Mouse (Mus musculus) forebrain, embryonic 13.5 days (tissue): ENCODE results near the gene Mrpl50. TPM values are rescaled to one million over a fixed set of nuclear protein-coding genes. Genes with fewer than 3 reads are reported as not detected.
"Not testable (repeated sequence)": the region's sequence is repeated elsewhere in the genome, so short reads cannot be mapped to it uniquely, and the experiment has no call there.

Experiments used
- ATAC-seq: fragments of 200-750 bp; cut with Nextera tagmentation; 2 replicates; pipeline ENCODE4 v1.8.0; 2017
- H3K27ac ChIP-seq: fragments of 300-500 bp; sonication (generic); 2 replicates; pipeline ENCODE4 v1.5.1; 2015; ENCODE audit warnings: inconsistent platforms, mild to moderate bottlenecking, moderate library complexity
- H3K27me3 ChIP-seq: fragments of 300-500 bp; sonication (generic); 2 replicates; pipeline ENCODE4 v1.6.1; 2015; ENCODE audit warnings: mild to moderate bottlenecking, inconsistent platforms
- H3K36me3 ChIP-seq: fragments of 300-500 bp; sonication (generic); 2 replicates; pipeline ENCODE4 v1.6.1; 2015; ENCODE audit warnings: mild to moderate bottlenecking, inconsistent platforms; ENCODE audit not compliant: poor library complexity, severe bottlenecking
- H3K4me1 ChIP-seq: fragments of 300-500 bp; sonication (generic); 2 replicates; pipeline ENCODE4 v1.6.1; 2015; ENCODE audit warnings: inconsistent platforms
- H3K4me2 ChIP-seq: fragments of 300-500 bp; sonication (generic); 2 replicates; pipeline ENCODE4 v1.6.1; 2015; ENCODE audit warnings: inconsistent platforms, mild to moderate bottlenecking, moderate library complexity
- H3K4me3 ChIP-seq: fragments of 300-500 bp; sonication (generic); 2 replicates; pipeline ENCODE4 v1.5.1; 2015; ENCODE audit warnings: mild to moderate bottlenecking, inconsistent platforms
- H3K9ac ChIP-seq: fragments of 300-500 bp; sonication (generic); 2 replicates; pipeline ENCODE4 v1.6.1; 2015; ENCODE audit warnings: mild to moderate bottlenecking, inconsistent platforms
- H3K9me3 ChIP-seq: fragments of 300-500 bp; sonication (generic); replicated peaks from 2 replicates; pipeline ENCODE4 v1.6.1; 2016; ENCODE audit warnings: inconsistent platforms
- WGBS: fragments of 180-500 bp; shearing (Covaris S2); methylation state at CpG from one replicate; pipeline ENCODE4 v1.1.7; 2015; 5-methylcytosine and 5-hydroxymethylcytosine counted together
- polyA plus RNA-seq: library from polyadenylated mRNA; unstranded; fragments of >200 nt; fragmentation: Nextera tagmentation; extraction: Ambion mirVana; gene quantifications from 2 replicates; pipeline ENCODE4 v1.2.1, GENCODE M21; 2015

Mrpl50 gene
- polyA plus RNA-seq, 1 experiment from 2014 or later, result 82.1 TPM

DNA sequence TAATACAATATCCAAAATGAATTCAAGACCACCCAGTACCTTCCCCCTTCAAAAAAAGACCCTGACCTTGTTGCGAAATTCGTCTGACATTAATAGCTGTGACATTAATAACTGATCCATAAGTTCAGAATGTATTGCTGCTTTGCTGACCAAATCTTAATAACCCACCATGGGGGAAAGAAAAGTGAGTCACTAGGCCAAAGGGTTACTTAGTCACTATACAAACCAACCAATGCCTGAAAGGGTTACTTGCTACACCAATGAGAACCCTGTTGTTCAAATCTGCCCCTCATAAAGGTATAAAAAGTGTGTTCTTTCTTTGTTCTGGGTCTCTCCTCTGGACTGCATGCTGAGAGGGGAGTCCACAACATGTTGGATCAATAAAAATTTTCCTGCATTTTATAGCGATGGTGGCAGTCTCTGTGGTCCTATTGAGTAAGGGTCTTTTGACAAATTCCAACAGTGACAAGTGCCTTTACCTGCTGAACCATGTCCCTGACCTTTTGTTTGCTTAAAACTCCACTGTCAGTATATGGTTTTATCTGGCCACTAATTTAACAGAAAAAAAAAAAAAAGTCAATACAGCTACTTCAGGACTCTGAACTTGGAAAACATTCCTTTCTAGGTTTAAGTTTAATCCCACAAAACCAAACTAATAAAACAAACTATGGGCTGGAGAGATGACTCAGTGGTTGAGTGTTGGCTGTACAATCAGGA lies 34.8 kb downstream of the Mrpl50 start:
- not testable (repeated sequence) for H3K36me3 ChIP-seq, H3K4me3 ChIP-seq, ATAC-seq, H3K27ac ChIP-seq, H3K27me3 ChIP-seq, H3K4me1 ChIP-seq, H3K9ac ChIP-seq, H3K9me3 ChIP-seq, H3K4me2 ChIP-seq
- 81% methylated on average over 3 of the region's 3 CpGs for WGBS

DNA sequence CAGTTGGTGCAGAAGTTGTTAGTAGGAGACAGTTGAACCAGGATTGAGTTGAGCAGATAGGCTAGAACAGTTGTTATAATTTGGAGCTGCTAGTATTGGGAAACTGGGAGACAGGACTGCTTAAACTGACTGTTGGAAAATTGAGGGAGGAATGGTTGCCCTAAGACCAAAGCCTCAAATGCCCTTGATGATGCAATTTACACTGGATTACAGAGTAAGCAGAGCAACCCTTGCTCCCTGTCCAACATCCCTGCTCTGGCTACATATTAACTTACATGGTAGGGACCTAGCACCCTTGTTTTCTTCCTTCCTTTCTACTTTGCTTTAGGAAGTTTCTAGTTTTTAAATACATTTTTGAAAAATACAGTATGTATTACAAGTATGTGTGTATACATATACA lies 35.5 kb downstream of the Mrpl50 start:
- no peak overlapping the region for H3K4me2 ChIP-seq
- no peak overlapping the region for H3K4me3 ChIP-seq
- H3K9ac ChIP-seq, result no peak overlapping the region
- no peak for ATAC-seq
- no peaks in the 10 kb centered on the region for H3K9me3 ChIP-seq
- no peaks in the 10 kb centered on the region for H3K36me3 ChIP-seq
- no peaks in the 10 kb centered on the region for H3K27me3 ChIP-seq
- H3K27ac ChIP-seq, result no peak overlapping the region
- H3K4me1 ChIP-seq, result no peaks in the 10 kb centered on the region

DNA sequence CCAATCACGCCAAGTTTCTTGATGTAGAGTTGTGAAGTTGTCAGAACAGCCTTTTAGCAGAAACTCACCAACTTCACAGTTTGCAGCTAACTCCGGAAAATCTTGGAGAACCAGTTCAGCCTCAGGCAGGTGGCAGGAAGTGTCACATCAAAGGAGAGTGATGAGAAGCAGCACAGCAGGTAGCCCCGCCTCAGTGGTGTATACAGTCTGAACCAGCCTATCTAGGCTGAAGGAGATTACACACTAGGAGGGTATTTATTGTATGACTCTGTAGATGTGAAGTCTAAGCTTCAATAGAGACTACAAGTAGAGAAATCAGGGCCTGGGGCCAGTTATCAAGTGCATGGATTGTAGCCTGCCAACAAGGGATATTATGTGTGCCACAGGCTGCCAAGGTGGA lies 40.0 kb downstream of the Mrpl50 start:
- no peaks in the 10 kb centered on the region for H3K36me3 ChIP-seq
- no peak for ATAC-seq
- no peak overlapping the region for H3K4me3 ChIP-seq
- H3K9me3 ChIP-seq, result no peaks in the 10 kb centered on the region
- H3K9ac ChIP-seq, result no peak overlapping the region
- H3K4me2 ChIP-seq, result no peak overlapping the region
- no peak overlapping the region for H3K27ac ChIP-seq
- H3K27me3 ChIP-seq, result no peaks in the 10 kb centered on the region
- 68% methylated on average over 3 of the region's 3 CpGs for WGBS
- H3K4me1 ChIP-seq, result 0 out of 2 replicates have a peak, but pooled peaks cover 5% of the 10 kb centered on the region

DNA sequence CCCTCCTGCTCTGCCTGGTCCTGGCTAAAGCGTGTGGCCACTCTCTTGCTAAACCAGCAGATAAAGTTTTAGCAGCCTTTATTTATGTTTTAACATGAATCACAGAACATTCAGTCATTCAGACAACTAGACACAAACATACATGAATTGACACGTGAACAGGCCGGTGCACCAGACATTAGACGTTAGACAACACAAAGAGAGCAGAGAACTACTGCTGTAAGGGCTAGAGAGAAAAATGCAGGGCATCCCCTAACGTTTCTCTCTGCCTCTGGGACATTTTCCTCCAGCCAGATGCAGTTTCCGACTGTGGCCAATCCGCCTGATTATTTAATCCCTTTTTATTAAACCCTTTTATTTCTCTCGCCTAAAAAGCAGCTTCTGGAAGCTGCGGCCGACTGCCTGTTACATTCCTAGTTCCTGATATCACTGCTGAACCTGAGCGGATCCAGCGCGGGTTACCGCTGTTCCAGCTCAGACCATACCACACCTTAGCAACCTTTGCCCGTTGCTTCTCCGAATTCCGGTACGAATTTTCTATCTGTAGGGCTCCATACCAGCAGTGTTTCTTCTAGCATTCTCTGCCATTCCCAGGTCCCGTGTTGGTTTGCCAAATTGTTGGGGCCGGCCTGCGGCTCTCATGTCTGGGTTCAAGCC lies 40.7 kb downstream of the Mrpl50 start:
- Histone ChIP-seq H3K9me3 (no peaks in the 10 kb centered on the region), H3K9ac (no peak overlapping the region), H3K4me1 (0 out of 2 replicates have a peak, but pooled peaks cover 5% of the 10 kb centered on the region), H3K4me2 (peak overlapping the region; percentile 7; the same call in 1 of the 2 replicates), H3K27ac (no peak overlapping the region), H3K36me3 (no peaks in the 10 kb centered on the region), H3K27me3 (no peaks in the 10 kb centered on the region), H3K4me3 (no peak overlapping the region)
- 25% methylated on average over 21 of the region's 21 CpGs for WGBS
- ATAC-seq, result no peak

DNA sequence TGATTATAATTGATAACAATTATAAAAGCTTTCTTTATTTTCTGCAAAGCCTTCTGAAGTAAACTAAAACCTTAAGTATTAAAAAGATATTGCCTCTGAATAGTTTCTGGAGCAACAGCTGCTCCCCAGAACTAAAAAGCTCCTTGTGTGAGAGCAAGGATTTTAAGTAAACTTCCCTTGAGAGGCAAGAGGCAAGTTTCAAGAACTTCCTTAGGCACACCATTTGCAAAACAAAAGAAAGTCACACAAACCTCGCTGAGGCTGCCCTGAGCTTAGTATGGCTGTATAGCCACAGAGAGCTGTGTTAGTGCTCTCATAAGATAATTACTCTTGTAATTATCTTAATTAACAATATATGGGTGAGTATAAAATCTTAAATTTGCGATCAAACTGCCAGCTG lies 41.9 kb downstream of the Mrpl50 start:
- H3K27me3 ChIP-seq, H3K36me3 ChIP-seq, H3K4me3 ChIP-seq, H3K9ac ChIP-seq, H3K4me1 ChIP-seq, H3K4me2 ChIP-seq, ATAC-seq, H3K9me3 ChIP-seq, H3K27ac ChIP-seq: not testable (repeated sequence)
- 12% methylated on average over 2 of the region's 2 CpGs for WGBS

DNA sequence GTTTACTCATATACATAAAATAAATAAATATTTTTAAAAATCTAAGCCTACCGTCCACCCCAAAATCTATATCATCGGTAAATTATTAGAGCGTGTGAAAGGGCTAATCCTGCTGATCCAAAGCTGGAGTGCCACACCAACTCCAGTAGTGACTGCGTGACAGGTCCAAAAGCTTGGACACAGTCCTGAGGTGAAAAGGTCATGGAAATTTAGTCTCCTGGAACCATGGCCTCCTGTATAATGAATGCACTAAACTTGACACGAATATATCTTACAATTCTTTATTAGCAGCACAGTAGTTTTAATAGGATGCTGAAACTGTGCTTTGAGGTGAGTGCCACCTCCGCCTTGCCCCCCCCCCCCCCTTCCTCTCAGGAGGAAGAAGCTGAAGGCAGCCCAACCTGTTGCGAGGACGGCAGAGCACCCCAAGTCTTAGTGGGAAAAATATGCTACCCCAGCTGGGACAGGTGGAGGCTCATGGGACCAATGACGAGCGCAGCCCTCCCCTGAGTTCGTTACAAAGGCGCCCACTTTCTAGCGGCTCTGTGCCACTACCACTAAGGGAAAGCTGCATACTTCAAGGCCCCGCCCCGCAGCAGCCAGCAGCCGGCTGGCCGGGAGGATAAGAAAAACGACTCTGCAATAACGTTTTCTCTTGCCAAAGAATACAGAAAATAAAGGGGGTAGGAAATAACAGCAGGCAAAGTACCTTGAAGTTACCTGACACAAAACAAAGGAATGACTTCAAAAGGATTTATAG lies 42.6 kb downstream of the Mrpl50 start:
- no peaks in the 10 kb centered on the region for H3K36me3 ChIP-seq
- WGBS, result 19% methylated on average over 19 of the region's 19 CpGs
- no peaks in the 10 kb centered on the region for H3K27me3 ChIP-seq
- H3K27ac ChIP-seq, result no peak overlapping the region
- peak; percentile 81; the same call in 1 of the 2 replicates for ATAC-seq
- H3K9me3 ChIP-seq, result no peaks in the 10 kb centered on the region
- H3K4me1 ChIP-seq, result 0 out of 2 replicates have a peak, but pooled peaks cover 5% of the 10 kb centered on the region
- H3K4me2 ChIP-seq, result peak overlapping the region; percentile 55
- peak overlapping the region; percentile 24; the same call in 1 of the 2 replicates for H3K4me3 ChIP-seq
- no peak overlapping the region; the same call in 1 of the 2 replicates for H3K9ac ChIP-seq

DNA sequence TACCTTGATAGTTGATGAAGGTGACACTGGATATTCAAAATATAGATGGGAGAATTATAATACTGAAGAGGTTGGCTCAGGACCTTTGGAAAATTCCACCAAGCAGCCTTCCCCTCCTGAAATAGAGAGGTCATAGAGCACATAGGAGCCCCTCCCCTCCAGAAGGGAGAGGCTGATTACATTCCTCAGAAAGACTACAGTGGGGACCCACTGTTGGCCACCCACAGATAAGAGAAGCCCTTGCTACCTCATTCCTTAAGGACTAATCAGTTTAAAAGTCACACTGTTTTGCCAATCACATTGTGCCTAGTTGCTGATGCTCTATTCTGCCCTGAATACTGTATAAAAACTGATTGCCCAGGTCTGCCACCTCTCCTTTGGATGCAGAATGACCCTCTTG lies 46.3 kb downstream of the Mrpl50 start:
- Histone ChIP-seq H3K9me3 (no peaks in the 10 kb centered on the region), H3K4me2 (no peak overlapping the region), H3K36me3 (no peaks in the 10 kb centered on the region)

DNA sequence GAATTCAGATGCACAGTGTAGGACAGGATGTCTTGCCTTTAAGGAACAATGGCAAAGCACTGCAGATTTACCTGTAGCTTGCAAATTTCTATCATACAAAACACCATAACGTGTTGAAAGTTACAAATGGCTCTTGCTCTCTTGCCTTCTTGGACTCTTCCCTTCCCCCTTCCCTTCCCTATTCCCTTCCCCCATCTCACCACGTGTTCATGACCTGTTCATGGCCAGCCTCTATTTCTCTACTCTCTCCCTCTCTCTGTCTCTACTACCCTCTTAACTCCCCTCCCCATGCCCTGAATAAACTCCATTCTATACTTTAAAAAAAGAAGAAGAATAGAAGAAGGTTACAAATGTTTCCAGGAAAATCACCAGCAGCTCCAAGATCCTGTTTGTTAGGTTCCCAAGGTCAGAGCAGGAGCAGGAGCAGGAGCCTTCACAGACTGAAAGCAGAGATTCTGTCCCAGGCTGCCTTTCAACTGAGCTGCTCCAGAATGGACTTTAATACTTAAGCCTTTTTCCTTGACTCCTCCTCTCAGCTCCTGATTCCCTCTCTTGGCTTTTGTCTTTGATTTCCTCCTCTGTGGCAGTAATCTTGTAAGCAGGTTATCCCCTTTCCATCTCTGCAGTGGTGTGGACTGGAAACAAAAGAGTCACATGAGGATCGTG lies 47.3 kb downstream of the Mrpl50 start, which contains the start of gene Acnat1:
Gene Acnat1, minus strand, starts transcription at position 478 of the 666 bp plus-strand sequence.
- ATAC-seq, result no peak
- Histone ChIP-seq H3K9me3 (no peaks in the 10 kb centered on the region), H3K36me3 (no peaks in the 10 kb centered on the region), H3K27ac (no peak within 1 kb of the TSS), H3K4me1 (0 out of 2 replicates have a peak, but pooled peaks cover 5% of the 10 kb centered on the region), H3K9ac (no peak within 1 kb of the TSS), H3K27me3 (no peaks in the 10 kb centered on the region), H3K4me2 (no peak within 1 kb of the TSS), H3K4me3 (no peak within 1 kb of the TSS)
- WGBS, result 34% methylated on average over 3 of the region's 3 CpGs

More for the DNA sequence above, 46.3 kb downstream of the Mrpl50 start:
- ATAC-seq, result no peak
- Histone ChIP-seq H3K4me1 (0 out of 2 replicates have a peak, but pooled peaks cover 5% of the 10 kb centered on the region), H3K27me3 (no peaks in the 10 kb centered on the region), H3K27ac (no peak overlapping the region), H3K9ac (no peak overlapping the region), H3K4me3 (no peak overlapping the region)

DNA sequence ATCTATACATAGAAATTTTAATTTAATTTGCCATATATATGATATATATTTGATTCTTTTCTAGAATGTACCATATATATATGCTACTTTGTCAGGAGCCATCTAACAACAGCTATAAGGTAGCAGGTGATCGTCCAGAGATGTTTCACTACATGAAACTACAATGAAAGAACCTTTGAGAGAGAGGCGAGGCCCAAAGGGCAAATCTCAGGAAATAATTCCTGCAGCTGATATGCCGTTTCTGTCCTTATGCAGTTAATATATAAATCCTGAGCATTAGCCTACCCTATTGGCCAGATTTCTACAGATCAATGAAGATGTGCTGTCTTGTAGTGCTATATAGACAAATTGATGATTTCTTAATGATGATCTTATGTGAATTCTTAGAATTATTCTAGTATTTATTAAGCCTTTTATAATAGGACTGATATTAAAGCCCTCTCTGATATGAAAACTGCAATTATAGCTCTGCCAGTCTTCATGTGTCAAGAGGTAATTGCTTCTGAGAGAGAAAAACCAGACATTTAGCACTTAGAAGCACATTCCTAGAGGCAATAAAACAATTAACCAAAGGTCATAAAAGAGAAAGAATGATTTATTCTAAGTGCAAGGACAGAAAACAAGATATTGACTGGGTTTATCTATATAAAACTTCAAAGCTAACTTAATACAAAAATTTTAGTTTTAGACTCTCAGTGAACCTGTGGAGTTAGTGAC lies 51.3 kb downstream of the Mrpl50 start:
- ATAC-seq, result no peak
- 87% methylated on average over 3 of the region's 3 CpGs for WGBS
- H3K4me3 ChIP-seq, result no peak overlapping the region
- no peak overlapping the region for H3K9ac ChIP-seq
- no peaks in the 10 kb centered on the region for H3K27me3 ChIP-seq
- no peaks in the 10 kb centered on the region for H3K36me3 ChIP-seq
- H3K9me3 ChIP-seq, result 0 out of 2 replicates have a peak, but pooled peaks cover 4% of the 10 kb centered on the region
- no peak overlapping the region for H3K27ac ChIP-seq
- H3K4me1 ChIP-seq, result no peaks in the 10 kb centered on the region
- no peak overlapping the region for H3K4me2 ChIP-seq

DNA sequence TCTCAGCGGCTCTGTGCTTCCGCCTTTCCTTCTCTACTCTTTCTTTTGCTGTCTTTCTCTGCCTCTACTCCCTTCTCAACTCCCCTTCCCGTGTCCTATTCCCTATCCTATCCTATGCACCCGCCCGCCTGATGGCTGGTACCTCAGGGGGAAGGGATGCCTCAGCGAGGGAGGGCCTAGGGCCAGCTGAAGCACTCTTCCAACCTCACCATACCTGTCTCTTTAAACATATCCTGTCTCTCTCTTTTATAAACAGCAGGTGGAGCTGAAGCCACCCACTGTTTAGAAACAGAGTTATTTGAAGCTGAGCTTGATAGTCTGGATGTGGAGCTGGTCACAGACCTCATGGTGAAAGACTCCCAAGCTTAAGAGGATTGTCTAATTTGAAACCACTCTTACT lies 53.5 kb downstream of the Mrpl50 start:
- Histone ChIP-seq H3K4me3 (no peak overlapping the region), H3K27ac (no peak overlapping the region), H3K9me3 (0 out of 2 replicates have a peak, but pooled peaks cover 4% of the 10 kb centered on the region), H3K4me2 (no peak overlapping the region), H3K9ac (no peak overlapping the region), H3K4me1 (no peaks in the 10 kb centered on the region), H3K27me3 (no peaks in the 10 kb centered on the region), H3K36me3 (no peaks in the 10 kb centered on the region)
- 92% methylated on average over 6 of the region's 6 CpGs for WGBS
- no peak for ATAC-seq
